Mouse (Mus musculus) heart, embryonic 14.5 days (tissue): Measurements from ENCODE around the gene Psma7. TPM values are rescaled to one million over a fixed set of nuclear protein-coding genes. Genes with fewer than 3 reads are reported as not detected.

ENCODE experiments used
- ATAC-seq: fragments of 200-750 bp; cut with Nextera tagmentation; 2 replicates; pipeline ENCODE4 v1.8.0; 2017; ENCODE audit warnings: low read depth, moderate TSS enrichment; ENCODE audit not compliant: insufficient number of reproducible peaks, insufficient read depth, low FRiP score
- H3K27ac ChIP-seq, 2 experiments: fragments of 200-500 bp in 1 of 2; fragments of 300-500 bp in 1 of 2; sonication (generic) in 1 of 2; replicated peaks in 1 of 2; 2 replicates each; pipeline ENCODE4 v1.5.1; 2012 to 2014; ENCODE audit warnings: low read depth in 2 of 2, low read length in 2 of 2, control low read depth in 1 of 2, mild to moderate bottlenecking in 1 of 2, mixed read lengths in 1 of 2; ENCODE audit not compliant: control insufficient read depth in 1 of 2, insufficient read depth in 1 of 2
- H3K27me3 ChIP-seq: fragments of 300-500 bp; sonication (generic); 2 replicates; pipeline ENCODE4 v1.6.1; 2014; ENCODE audit warnings: mild to moderate bottlenecking, low read length, control low read depth; ENCODE audit not compliant: control insufficient read depth, insufficient read depth
- H3K36me3 ChIP-seq: fragments of 300-500 bp; sonication (generic); 2 replicates; pipeline ENCODE4 v1.6.1; 2014; ENCODE audit warnings: mild to moderate bottlenecking, control low read depth, low read length, mixed read lengths; ENCODE audit not compliant: control insufficient read depth, insufficient read depth
- H3K4me1 ChIP-seq, 2 experiments: fragments of 200-500 bp in 1 of 2; fragments of 300-500 bp in 1 of 2; sonication (generic) in 1 of 2; 2 replicates each; pipeline ENCODE4 v1.6.1; 2012 to 2014; ENCODE audit warnings: low read length in 2 of 2, control low read depth in 1 of 2, mixed read lengths in 1 of 2; ENCODE audit not compliant: control insufficient read depth in 2 of 2, insufficient read depth in 2 of 2
- H3K4me2 ChIP-seq: fragments of 300-500 bp; sonication (generic); 2 replicates; pipeline ENCODE4 v1.6.1; 2014; ENCODE audit warnings: mild to moderate bottlenecking, low read length
- H3K4me3 ChIP-seq, 2 experiments: fragments of 200-500 bp in 1 of 2; fragments of 300-500 bp in 1 of 2; sonication (generic) in 1 of 2; 2 replicates each; pipeline ENCODE4 v1.5.1; 2012 to 2014; ENCODE audit warnings: low read length in 2 of 2, mild to moderate bottlenecking in 2 of 2, control low read depth in 1 of 2, low read depth in 1 of 2, moderate library complexity in 1 of 2; ENCODE audit not compliant: control insufficient read depth in 1 of 2, insufficient read depth in 1 of 2
- H3K9ac ChIP-seq: fragments of 300-500 bp; sonication (generic); 2 replicates; pipeline ENCODE4 v1.6.1; 2014; ENCODE audit warnings: mild to moderate bottlenecking, low read length
- H3K9me3 ChIP-seq: fragments of 300-500 bp; sonication (generic); 2 replicates; pipeline ENCODE4 v1.6.1; 2016; ENCODE audit warnings: low read length, control low read depth; ENCODE audit not compliant: control insufficient read depth
- WGBS: fragments of 180-500 bp; shearing (Covaris S2); extraction: QIAGEN DNeasy Blood & Tissue Kit; methylation state at CpG from one replicate; pipeline ENCODE4 v1.1.7; 2014; 5-methylcytosine and 5-hydroxymethylcytosine counted together
- polyA plus RNA-seq: library from polyadenylated mRNA; unstranded; fragments of >200 nt; fragmentation: Nextera tagmentation; extraction: Ambion mirVana; gene quantifications from 2 replicates; pipeline ENCODE4 v1.2.1, GENCODE M21; 2014

Gene Psma7
- polyA plus RNA-seq, 1 experiment from 2014 or later = 410 TPM

DNA sequence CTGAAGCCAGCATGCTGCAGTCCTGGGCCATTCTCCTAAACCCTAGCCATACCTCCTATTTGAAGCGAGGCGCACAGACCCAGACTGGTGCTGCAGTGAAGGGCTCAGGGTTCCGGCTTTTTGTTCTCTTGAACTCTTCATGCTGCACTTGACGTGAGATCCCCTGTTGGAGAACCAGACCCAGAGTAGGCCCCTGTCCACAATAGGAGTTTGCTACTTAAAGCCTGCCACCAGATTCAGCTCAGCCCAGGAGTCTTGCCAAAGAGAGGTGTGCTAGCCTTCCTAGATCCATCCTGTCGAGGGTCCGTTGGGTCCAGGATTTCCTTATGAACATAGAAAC lies 16.4 kb downstream of the Psma7 start:
- 11% methylated on average over 6 of the region's 6 CpGs for WGBS
- Histone ChIP-seq H3K36me3 (peaks cover 38% of the 10 kb centered on the region), H3K4me2 (peak overlapping the region; percentile 91), H3K27me3 (0 out of 2 replicates have a peak, but pooled peaks cover 4% of the 10 kb centered on the region), H3K4me3 (peak overlapping the region; percentile 88 to 96), H3K27ac (no peak overlapping the region), H3K9me3 (no peaks in the 10 kb centered on the region), H3K9ac (peak overlapping the region; percentile 96), H3K4me1 (peaks cover 29 to 47% of the 10 kb centered on the region in 2 experiments)
- ATAC-seq = no peak

GRCm38 (mm10) chr2:180025135-180025860 lies 16.9 kb downstream of the Psma7 start:
- ATAC-seq = peak; percentile 3; the same call in 1 of the 2 replicates
- Histone ChIP-seq H3K9me3 (no peaks in the 10 kb centered on the region), H3K4me3 (peak overlapping the region; percentile 88 to 96), H3K27ac (peak overlapping the region; percentile 74 to 92), H3K4me1 (peaks cover 29 to 47% of the 10 kb centered on the region in 2 experiments), H3K9ac (peak overlapping the region; percentile 96), H3K36me3 (peaks cover 32% of the 10 kb centered on the region), H3K4me2 (peak overlapping the region; percentile 91), H3K27me3 (peaks cover 7% of the 10 kb centered on the region; the same call in 1 of the 2 replicates)
- under 1% methylated on average over 73 of the region's 84 CpGs for WGBS

- Histone ChIP-seq H3K36me3 (peaks cover 25% of the 10 kb centered on the region), H3K4me3 (peak within 1 kb of the TSS; percentile 92 to 96), H3K9me3 (no peaks in the 10 kb centered on the region), H3K27ac (peak within 1 kb of the TSS; percentile 74 to 92), H3K4me1 (peaks cover 29 to 47% of the 10 kb centered on the region in 2 experiments), H3K27me3 (peaks cover 10% of the 10 kb centered on the region; the same call in 1 of the 2 replicates), H3K4me2 (peak within 1 kb of the TSS; percentile 91), H3K9ac (peak within 1 kb of the TSS; percentile 96)
- WGBS = under 1% methylated on average over 65 of the region's 80 CpGs
- ATAC-seq = peak; percentile 95
Observed at GRCm38 (mm10) chr2:180024401-180025098, 17.7 kb downstream of the Psma7 start, which contains the start of gene Lsm14b. Gene Lsm14b (plus strand): TSS chr2:180024987.

DNA sequence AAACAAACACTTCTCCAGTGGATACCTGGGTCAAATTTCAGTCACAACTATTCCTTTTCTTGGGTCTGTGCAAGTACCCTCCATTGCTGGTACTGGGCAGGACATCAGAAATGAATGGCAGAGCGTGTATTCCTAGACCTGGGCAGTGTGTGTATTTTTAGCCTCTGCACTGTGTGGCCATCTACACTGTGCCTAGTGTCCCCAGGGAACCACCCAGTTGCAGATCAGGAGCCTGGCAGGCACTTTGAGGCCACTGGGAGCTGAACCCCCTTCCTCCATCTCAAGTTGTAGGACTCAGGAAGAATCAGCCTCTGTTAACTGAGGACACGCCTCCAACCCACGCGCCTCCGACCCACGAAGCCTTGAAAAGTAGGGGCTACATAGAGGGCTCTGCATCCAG lies 19.5 kb downstream of the Psma7 start:
- no peak for ATAC-seq
- Histone ChIP-seq H3K9me3 (no peaks in the 10 kb centered on the region), H3K4me1 (peaks cover 22 to 35% of the 10 kb centered on the region in 2 experiments), H3K27me3 (peaks cover 10% of the 10 kb centered on the region; the same call in 1 of the 2 replicates), H3K36me3 (peaks cover 7% of the 10 kb centered on the region; the same call in 1 of the 2 replicates), H3K4me3 (no peak overlapping the region), H3K4me2 (no peak overlapping the region), H3K9ac (no peak overlapping the region), H3K27ac (no peak overlapping the region)
- 58% methylated on average over 6 of the region's 6 CpGs for WGBS

DNA sequence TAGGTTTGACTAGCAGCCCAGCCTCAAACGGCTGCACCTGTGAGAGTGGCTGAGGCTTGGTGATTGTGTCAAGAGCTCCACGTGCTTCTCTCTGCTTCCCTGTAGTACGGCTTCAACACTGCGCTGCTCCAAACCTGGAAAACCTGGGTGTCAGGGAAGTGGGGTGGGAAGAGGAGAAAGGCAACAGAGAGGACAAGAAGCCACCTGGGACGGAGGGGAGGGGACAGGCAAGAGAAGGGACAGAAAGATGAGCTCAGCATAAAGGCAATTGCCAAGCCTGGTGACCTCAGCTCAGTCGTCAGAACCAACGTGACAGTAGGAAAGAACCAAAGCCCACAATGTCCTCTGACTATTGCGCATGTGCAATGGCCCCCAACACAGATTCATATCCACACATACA lies 21.3 kb downstream of the Psma7 start:
- Histone ChIP-seq H3K4me3 (no peak overlapping the region), H3K27ac (no peak overlapping the region), H3K27me3 (peaks cover 10% of the 10 kb centered on the region; the same call in 1 of the 2 replicates), H3K9me3 (no peaks in the 10 kb centered on the region), H3K4me2 (no peak overlapping the region), H3K9ac (no peak overlapping the region), H3K4me1 (peaks cover 6 to 17% of the 10 kb centered on the region in 2 experiments), H3K36me3 (no peaks in the 10 kb centered on the region)
- ATAC-seq = no peak
- 72% methylated on average over 8 of the region's 8 CpGs for WGBS

DNA sequence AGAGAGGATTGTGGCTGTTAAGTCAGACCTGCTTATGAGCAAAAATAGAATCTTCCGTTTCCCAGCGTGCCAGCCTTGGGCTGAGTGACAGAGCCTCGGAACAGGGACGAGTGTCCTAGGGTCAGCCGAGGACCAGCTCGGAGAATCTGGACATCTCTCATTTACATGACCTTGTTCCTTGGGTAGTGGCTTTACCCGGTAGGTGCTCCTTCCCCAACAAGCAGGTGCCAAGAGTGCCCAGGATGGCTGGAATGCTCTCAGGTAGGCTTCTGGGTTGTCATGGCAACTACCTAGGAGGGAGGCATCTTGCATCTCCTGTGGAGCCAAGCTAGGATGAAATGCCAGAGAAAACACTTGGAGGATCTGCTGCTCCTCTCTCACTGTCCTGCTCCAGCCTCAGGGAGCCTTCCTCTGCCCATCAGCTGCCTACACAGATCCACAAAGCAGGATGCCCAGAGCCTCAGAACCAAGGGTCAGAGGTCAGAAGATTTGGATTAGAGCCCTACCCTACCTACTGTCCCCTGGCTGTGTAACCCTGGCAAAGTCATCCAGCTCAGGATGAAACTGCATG lies 22.1 kb downstream of the Psma7 start:
- H3K27me3 ChIP-seq = peaks cover 10% of the 10 kb centered on the region; the same call in 1 of the 2 replicates
- peaks cover 3 to 14% of the 10 kb centered on the region in 2 experiments for H3K4me1 ChIP-seq
- ATAC-seq = no peak
- no peaks in the 10 kb centered on the region for H3K36me3 ChIP-seq
- no peak overlapping the region for H3K27ac ChIP-seq
- no peak overlapping the region for H3K9ac ChIP-seq
- H3K9me3 ChIP-seq = no peaks in the 10 kb centered on the region
- WGBS = 58% methylated on average over 7 of the region's 7 CpGs
- H3K4me2 ChIP-seq = no peak overlapping the region
- no peak overlapping the region for H3K4me3 ChIP-seq

GRCm38 (mm10) chr2:180018573-180018972 lies 23.7 kb downstream of the Psma7 start:
- ATAC-seq = no peak

More at GRCm38 (mm10) chr2:180018573-180018972, 23.7 kb downstream of the Psma7 start:
- WGBS = 62% methylated on average over 9 of the region's 9 CpGs
- H3K36me3 ChIP-seq = no peaks in the 10 kb centered on the region
- no peak overlapping the region for H3K4me3 ChIP-seq
- peaks cover 3 to 8% of the 10 kb centered on the region in 2 experiments for H3K4me1 ChIP-seq
- H3K27me3 ChIP-seq = peaks cover 10% of the 10 kb centered on the region; the same call in 1 of the 2 replicates
- H3K4me2 ChIP-seq = no peak overlapping the region
- H3K27ac ChIP-seq = no peak overlapping the region
- no peaks in the 10 kb centered on the region for H3K9me3 ChIP-seq
- no peak overlapping the region for H3K9ac ChIP-seq
